Mouse (Mus musculus) stomach, postnatal 0 days (tissue): ENCODE measurements around the gene Magi1.

Experiments
- CTCF ChIP-seq: IDR thresholded peaks from 2 replicates; pipeline ENCODE4 v1.5.1; 2016; ENCODE audit warnings: antibody characterized with exemption, low read depth, mild to moderate bottlenecking, moderate library complexity
- EP300 ChIP-seq: optimal IDR thresholded peaks from 2 replicates; pipeline ENCODE3; 2016; ENCODE audit warnings: antibody characterized with exemption

DNA sequence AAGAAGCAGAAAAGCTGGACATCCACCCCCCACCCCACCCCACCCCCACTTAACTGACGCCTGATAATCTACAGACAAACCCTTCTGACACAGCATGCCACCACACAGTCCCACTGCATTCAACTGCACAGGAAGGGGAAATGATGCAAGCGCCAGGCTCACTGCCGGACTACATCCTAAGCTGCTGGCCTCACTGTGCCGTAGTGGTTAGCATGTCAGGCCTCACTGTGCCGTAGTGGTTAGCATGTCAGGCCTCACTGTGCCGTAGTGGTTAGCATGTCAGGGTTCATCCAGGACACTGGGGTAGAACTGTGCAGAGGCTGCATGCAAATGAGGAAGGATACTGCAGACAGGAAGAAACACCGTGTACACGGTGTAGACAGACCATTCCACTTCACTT, 29.8 kb downstream of the Magi1 start:
- TF ChIP-seq CTCF = no peak
- TF ChIP-seq EP300 = no peak
